Mouse (Mus musculus): ENCODE measurements around the gene Celsr1.

The Celsr1 gene

GRCm38 (mm10) chr15:85961131-85961530 is 72.4 kb downstream of the Celsr1 start:
- no peak for DNase-seq (ENCODE audit: low spot score)

GRCm38 (mm10) chr15:85956202-85956601 is 77.4 kb downstream of the Celsr1 start:
- DNase-seq (ENCODE audit: low spot score) = no peak

GRCm38 (mm10) chr15:85953458-85953857 is 80.1 kb downstream of the Celsr1 start:
- no peak for DNase-seq (ENCODE audit: low spot score)

GRCm38 (mm10) chr15:85949421-85950164 is 84.0 kb downstream of the Celsr1 start:
- DNase-seq (ENCODE audit: low spot score) = no peak

GRCm38 (mm10) chr15:85947967-85948366 is 85.6 kb downstream of the Celsr1 start:
- no peak for DNase-seq (ENCODE audit: low spot score)

GRCm38 (mm10) chr15:85947541-85947940 is 86.0 kb downstream of the Celsr1 start:
- no peak for DNase-seq (ENCODE audit: low spot score)

- no peak for DNase-seq (ENCODE audit: low spot score)
Measured at GRCm38 (mm10) chr15:85935627-85936049, 97.9 kb downstream of the Celsr1 start.

GRCm38 (mm10) chr15:85928161-85928560 is 105.4 kb downstream of the Celsr1 start:
- no peak for DNase-seq (ENCODE audit: low spot score)

GRCm38 (mm10) chr15:85921855-85922254 is 111.7 kb downstream of the Celsr1 start:
- no peak for DNase-seq (ENCODE audit: low spot score)

- no peak for DNase-seq (ENCODE audit: low spot score)
Measured at GRCm38 (mm10) chr15:85919892-85920248, 113.7 kb downstream of the Celsr1 start.

GRCm38 (mm10) chr15:85919191-85919891 is 114.2 kb downstream of the Celsr1 start:
- no peak for DNase-seq (ENCODE audit: low spot score)

GRCm38 (mm10) chr15:85913605-85914004 is 120.0 kb downstream of the Celsr1 start:
- peak; percentile 51 for DNase-seq (ENCODE audit: low spot score)

GRCm38 (mm10) chr15:85909931-85910330 is 123.6 kb downstream of the Celsr1 start:
- no peak for DNase-seq (ENCODE audit: low spot score)

- no peak for DNase-seq (ENCODE audit: low spot score)
Measured at GRCm38 (mm10) chr15:85909492-85909829, 124.1 kb downstream of the Celsr1 start.

GRCm38 (mm10) chr15:85908660-85909491 is 124.7 kb downstream of the Celsr1 start:
- DNase-seq (ENCODE audit: low spot score) = no peak

- DNase-seq (ENCODE audit: low spot score) = no peak
Measured at GRCm38 (mm10) chr15:85903826-85904225, 129.8 kb downstream of the Celsr1 start.

- no peak for DNase-seq (ENCODE audit: low spot score)
Measured at GRCm38 (mm10) chr15:85902505-85902904, 131.1 kb downstream of the Celsr1 start.

GRCm38 (mm10) chr15:85900801-85901200 is 132.8 kb downstream of the Celsr1 start:
- DNase-seq (ENCODE audit: low spot score) = no peak

GRCm38 (mm10) chr15:85900318-85900717 is 133.3 kb downstream of the Celsr1 start:
- no peak for DNase-seq (ENCODE audit: low spot score)

GRCm38 (mm10) chr15:85899396-85899795 is 134.2 kb downstream of the Celsr1 start:
- DNase-seq (ENCODE audit: low spot score) = no peak

GRCm38 (mm10) chr15:85897113-85897512 is 136.5 kb downstream of the Celsr1 start:
- no peak for DNase-seq (ENCODE audit: low spot score)

GRCm38 (mm10) chr15:85896284-85896683 is 137.3 kb downstream of the Celsr1 start:
- peak; percentile 62 for DNase-seq (ENCODE audit: low spot score)

GRCm38 (mm10) chr15:85893871-85894270 is 139.7 kb downstream of the Celsr1 start:
- DNase-seq (ENCODE audit: low spot score) = no peak

All from c-Kit-positive CD71-positive TER-119-positive erythroid progenitor cells, embryonic 14.5 days (primary cell).